Mouse (Mus musculus): ENCODE results near the gene Sema4d. TPM values are rescaled to one million over a fixed set of nuclear protein-coding genes. Genes with fewer than 3 reads are reported as not detected.

Gene Sema4d
- 9.0 and 9.4 TPM in 2 replicates for polyA plus RNA-seq (2012; rRNA removed)

DNA sequence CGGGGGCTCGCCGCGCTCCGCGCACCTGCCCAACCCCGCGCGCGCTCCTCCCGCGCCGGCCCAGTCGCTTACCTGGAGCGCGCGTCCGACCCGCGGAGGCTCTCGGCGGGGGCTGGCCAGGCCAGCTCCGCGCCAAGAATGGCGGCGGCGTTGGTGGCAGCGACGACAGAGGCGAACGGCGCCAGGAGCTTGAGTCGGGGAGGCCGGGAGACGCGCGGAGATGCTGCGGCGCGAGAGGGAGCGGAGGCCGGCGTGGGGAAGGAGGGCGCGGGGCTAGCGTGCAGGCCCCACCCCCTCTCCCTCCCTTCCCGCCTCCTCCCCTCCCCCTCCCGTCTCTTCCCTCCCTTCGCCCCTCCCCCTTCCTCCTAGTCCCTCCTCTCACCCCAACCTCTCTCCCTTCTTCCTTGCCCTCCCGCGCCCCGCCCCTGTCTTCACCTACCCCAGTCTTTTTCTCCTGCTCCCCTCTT, at the start of gene Sema4d:
TSS of gene Sema4d (minus strand) at position 323 of the 467 bp plus-strand sequence.

DNA sequence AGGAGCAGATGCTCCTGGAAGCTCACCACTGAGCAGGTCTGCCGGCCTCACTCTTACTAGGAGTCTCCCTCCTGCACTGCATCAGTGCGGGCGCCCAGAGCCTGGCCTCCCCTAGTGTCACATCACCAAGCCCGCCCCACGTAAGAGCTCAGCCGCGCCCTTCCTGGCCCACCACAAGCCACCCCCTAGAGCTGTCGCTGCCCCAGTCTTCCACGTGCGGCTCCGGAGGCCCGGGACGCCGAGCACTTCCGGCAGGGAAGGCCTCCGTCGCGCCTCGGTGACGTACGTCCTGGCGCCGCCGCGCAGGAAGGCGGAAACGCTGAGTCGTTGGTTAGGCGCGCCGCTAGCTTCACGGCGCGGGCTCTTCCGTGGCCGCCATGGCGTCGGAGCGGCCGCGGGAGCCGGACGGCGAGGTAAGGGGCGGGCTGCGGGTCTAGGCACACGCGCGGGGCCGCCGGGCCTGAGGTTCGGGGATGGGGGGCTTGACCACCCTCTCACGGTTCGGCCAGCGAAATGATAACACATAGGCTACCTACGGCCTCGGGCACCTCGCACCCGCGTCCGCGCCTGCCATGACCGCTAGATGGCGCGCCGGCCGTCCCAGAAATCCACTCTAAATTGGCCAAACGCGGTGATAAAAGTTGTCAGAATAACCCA, 142.0 kb downstream of the Sema4d start, which contains the start of gene Secisbp2:
TSS of gene Secisbp2 (plus strand) at position 290 of the 657 bp plus-strand sequence.

DNA sequence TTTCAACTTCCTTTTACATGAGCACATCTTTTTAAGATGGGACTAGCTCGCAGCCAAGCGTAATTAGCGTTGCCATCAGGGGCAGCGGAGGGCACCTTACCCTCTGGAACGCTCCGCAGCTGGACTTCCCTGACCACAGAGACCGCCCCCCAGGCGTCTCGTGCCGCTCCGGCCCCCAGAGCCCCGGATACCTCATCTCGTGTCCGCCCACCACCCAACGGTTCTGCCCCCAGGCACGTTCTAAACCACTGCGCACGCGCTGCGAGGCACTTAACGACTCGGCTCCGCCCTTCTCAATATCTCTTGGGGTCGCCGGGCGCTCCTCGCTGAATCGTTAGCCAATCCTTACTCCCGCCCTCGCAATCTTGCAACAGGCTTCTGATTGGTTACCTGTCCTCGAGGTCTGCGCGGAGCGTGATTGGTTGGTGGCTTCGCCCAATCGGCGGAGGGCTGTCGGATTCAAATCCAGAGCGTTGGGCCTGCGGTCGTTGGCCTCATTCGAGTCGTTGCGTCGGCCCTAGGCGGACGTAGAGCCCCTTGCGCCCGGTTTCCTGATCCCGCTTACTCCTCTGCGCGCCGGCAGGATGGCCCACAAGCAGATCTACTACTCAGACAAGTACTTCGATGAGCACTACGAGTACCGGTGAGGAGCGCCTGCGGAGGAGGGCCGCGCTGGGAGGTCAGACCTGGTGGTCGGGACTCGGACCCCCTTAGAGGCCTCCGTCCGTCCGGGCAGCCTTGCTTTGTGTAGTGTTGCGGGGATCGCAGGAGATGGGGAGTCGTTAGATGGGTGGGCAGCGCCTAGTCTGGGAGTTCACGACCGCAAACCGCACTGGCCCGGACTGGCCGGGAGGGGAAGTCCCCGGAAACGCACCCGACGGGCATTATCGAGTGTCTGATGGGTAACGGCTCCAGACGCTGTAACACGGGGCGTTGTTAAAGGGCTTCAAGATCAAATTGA, 148.4 kb downstream of the Sema4d start, which contains the start of gene Cks2:
TSS of gene Cks2 (plus strand) at position 404 of the 961 bp plus-strand sequence.

Other genes starting within 250 kb of the Sema4d start
- gene Shc3, start 224.3 kb downstream of the Sema4d start, polyA plus RNA-seq (2012; rRNA removed): 0.29 and 0.73 TPM in 2 replicates
- 5.6 and 8.3 TPM in 2 replicates for gene Cks2, start 148.5 kb downstream of the Sema4d start, polyA plus RNA-seq (2012; rRNA removed)
- gene Secisbp2, start 142.1 kb downstream of the Sema4d start, polyA plus RNA-seq (2012; rRNA removed): 7.8 TPM in 2 replicates
- gene Gadd45g, start 52.9 kb upstream of the Sema4d start, polyA plus RNA-seq (2012; rRNA removed): 25.8 and 34.7 TPM in 2 replicates